Mouse (Mus musculus): ENCODE measurements around the gene Colec11. TPM values are rescaled to one million over a fixed set of nuclear protein-coding genes. Genes with fewer than 3 reads are reported as not detected.

Colec11 gene
- polyA plus RNA-seq, 1 experiment from 2014 or later = 0.85 TPM

GRCm38 (mm10) chr12:28579132-28579531, 44.0 kb downstream of the Colec11 start:
- no peaks in the 10 kb centered on the region for H3K4me1 ChIP-seq (replicated peaks; ENCODE audit: control insufficient read depth, insufficient read depth, low read length)
- H3K9ac ChIP-seq (ENCODE audit: low read depth, low read length) = no peak overlapping the region
- TF ChIP-seq CTCF (IDR thresholded peaks at IDR 0.05; ENCODE audit: low read depth) = peak; percentile 64
- H3K27ac ChIP-seq (ENCODE audit: low read depth, low read length) = no peak overlapping the region
- 38% methylated on average over 4 of the region's 4 CpGs for WGBS
- no peak for ATAC-seq
- H3K9me3 ChIP-seq (ENCODE audit: control insufficient read depth) = no peaks in the 10 kb centered on the region
- no peaks in the 10 kb centered on the region for H3K36me3 ChIP-seq (ENCODE audit: control insufficient read depth, insufficient read depth)
- no peak overlapping the region for H3K4me3 ChIP-seq (ENCODE audit: low read depth, low read length)
- H3K4me2 ChIP-seq (replicated peaks; ENCODE audit: low read depth) = no peak overlapping the region
- no peaks in the 10 kb centered on the region for H3K27me3 ChIP-seq (replicated peaks; ENCODE audit: control insufficient read depth, insufficient read depth, low read length)

GRCm38 (mm10) chr12:28578147-28578546, 45.0 kb downstream of the Colec11 start:
- Histone ChIP-seq H3K4me3 (ENCODE audit: low read depth, low read length) (no peak overlapping the region), H3K4me2 (replicated peaks; ENCODE audit: low read depth) (no peak overlapping the region), H3K36me3 (ENCODE audit: control insufficient read depth, insufficient read depth) (no peaks in the 10 kb centered on the region), H3K4me1 (replicated peaks; ENCODE audit: control insufficient read depth, insufficient read depth, low read length) (no peaks in the 10 kb centered on the region), H3K27ac (ENCODE audit: low read depth, low read length) (no peak overlapping the region), H3K9ac (ENCODE audit: low read depth, low read length) (no peak overlapping the region), H3K9me3 (ENCODE audit: control insufficient read depth) (no peaks in the 10 kb centered on the region), H3K27me3 (replicated peaks; ENCODE audit: control insufficient read depth, insufficient read depth, low read length) (no peaks in the 10 kb centered on the region)
- 88% methylated on average over 3 of the region's 3 CpGs for WGBS
- no peak for ATAC-seq
- TF ChIP-seq CTCF (IDR thresholded peaks at IDR 0.05; ENCODE audit: low read depth) = no peak

GRCm38 (mm10) chr12:28575366-28576070, 47.7 kb downstream of the Colec11 start:
- Histone ChIP-seq H3K27ac (ENCODE audit: low read depth, low read length) (no peak overlapping the region), H3K36me3 (ENCODE audit: control insufficient read depth, insufficient read depth) (no peaks in the 10 kb centered on the region), H3K9me3 (ENCODE audit: control insufficient read depth) (no peaks in the 10 kb centered on the region), H3K27me3 (replicated peaks; ENCODE audit: control insufficient read depth, insufficient read depth, low read length) (no peaks in the 10 kb centered on the region), H3K4me1 (replicated peaks; ENCODE audit: control insufficient read depth, insufficient read depth, low read length) (no peaks in the 10 kb centered on the region), H3K4me2 (replicated peaks; ENCODE audit: low read depth) (no peak overlapping the region), H3K4me3 (ENCODE audit: low read depth, low read length) (no peak overlapping the region), H3K9ac (ENCODE audit: low read depth, low read length) (no peak overlapping the region)
- 60% methylated on average over 6 of the region's 6 CpGs for WGBS
- TF ChIP-seq CTCF (IDR thresholded peaks at IDR 0.05; ENCODE audit: low read depth) = no peak
- ATAC-seq = no peak

GRCm38 (mm10) chr12:28572241-28572640, 50.9 kb downstream of the Colec11 start:
- no peak for ATAC-seq
- no peaks in the 10 kb centered on the region for H3K27me3 ChIP-seq (replicated peaks; ENCODE audit: control insufficient read depth, insufficient read depth, low read length)
- 67% methylated on average over 2 of the region's 2 CpGs for WGBS

GRCm38 (mm10) chr12:28552299-28552698, 70.9 kb downstream of the Colec11 start, which contains the start of gene Dcdc2c:
Dcdc2c (minus strand) TSS chr12:28552399.
- Histone ChIP-seq H3K9me3 (ENCODE audit: control insufficient read depth) (no peaks in the 10 kb centered on the region), H3K9ac (ENCODE audit: low read depth, low read length) (no peak within 1 kb of the TSS), H3K36me3 (ENCODE audit: control insufficient read depth, insufficient read depth) (no peaks in the 10 kb centered on the region), H3K4me2 (replicated peaks; ENCODE audit: low read depth) (no peak within 1 kb of the TSS), H3K4me3 (ENCODE audit: low read depth, low read length) (no peak within 1 kb of the TSS), H3K27ac (ENCODE audit: low read depth, low read length) (no peak within 1 kb of the TSS), H3K4me1 (replicated peaks; ENCODE audit: control insufficient read depth, insufficient read depth, low read length) (no peaks in the 10 kb centered on the region), H3K27me3 (replicated peaks; ENCODE audit: control insufficient read depth, insufficient read depth, low read length) (no peaks in the 10 kb centered on the region)
- ATAC-seq = no peak
- WGBS = 63% methylated on average over 15 of the region's 15 CpGs
- TF ChIP-seq CTCF (IDR thresholded peaks at IDR 0.05; ENCODE audit: low read depth) = no peak

More at GRCm38 (mm10) chr12:28572241-28572640, 50.9 kb downstream of the Colec11 start:
- Histone ChIP-seq H3K9me3 (ENCODE audit: control insufficient read depth) (no peaks in the 10 kb centered on the region), H3K9ac (ENCODE audit: low read depth, low read length) (no peak overlapping the region), H3K4me1 (replicated peaks; ENCODE audit: control insufficient read depth, insufficient read depth, low read length) (no peaks in the 10 kb centered on the region), H3K36me3 (ENCODE audit: control insufficient read depth, insufficient read depth) (no peaks in the 10 kb centered on the region), H3K4me3 (ENCODE audit: low read depth, low read length) (no peak overlapping the region), H3K4me2 (replicated peaks; ENCODE audit: low read depth) (no peak overlapping the region), H3K27ac (ENCODE audit: low read depth, low read length) (no peak overlapping the region)
- TF ChIP-seq CTCF (IDR thresholded peaks at IDR 0.05; ENCODE audit: low read depth) = no peak

- H3K27me3 ChIP-seq (replicated peaks; ENCODE audit: control insufficient read depth, insufficient read depth, low read length) = no peaks in the 10 kb centered on the region
- H3K9me3 ChIP-seq (ENCODE audit: control insufficient read depth) = no peaks in the 10 kb centered on the region
- TF ChIP-seq CTCF (IDR thresholded peaks at IDR 0.05; ENCODE audit: low read depth) = no peak
- H3K9ac ChIP-seq (ENCODE audit: low read depth, low read length) = no peak overlapping the region
- ATAC-seq = no peak
- H3K36me3 ChIP-seq (ENCODE audit: control insufficient read depth, insufficient read depth) = no peaks in the 10 kb centered on the region
- 56% methylated on average over 18 of the region's 18 CpGs for WGBS
- H3K4me3 ChIP-seq (ENCODE audit: low read depth, low read length) = no peak overlapping the region
- no peak overlapping the region for H3K27ac ChIP-seq (ENCODE audit: low read depth, low read length)
- H3K4me2 ChIP-seq (replicated peaks; ENCODE audit: low read depth) = no peak overlapping the region
- no peaks in the 10 kb centered on the region for H3K4me1 ChIP-seq (replicated peaks; ENCODE audit: control insufficient read depth, insufficient read depth, low read length)
Observed at GRCm38 (mm10) chr12:28551775-28552174, 71.4 kb downstream of the Colec11 start.
